Comparison of ENCODE assay signal across 11 mouse cellular contexts in the genomic region with DNA sequence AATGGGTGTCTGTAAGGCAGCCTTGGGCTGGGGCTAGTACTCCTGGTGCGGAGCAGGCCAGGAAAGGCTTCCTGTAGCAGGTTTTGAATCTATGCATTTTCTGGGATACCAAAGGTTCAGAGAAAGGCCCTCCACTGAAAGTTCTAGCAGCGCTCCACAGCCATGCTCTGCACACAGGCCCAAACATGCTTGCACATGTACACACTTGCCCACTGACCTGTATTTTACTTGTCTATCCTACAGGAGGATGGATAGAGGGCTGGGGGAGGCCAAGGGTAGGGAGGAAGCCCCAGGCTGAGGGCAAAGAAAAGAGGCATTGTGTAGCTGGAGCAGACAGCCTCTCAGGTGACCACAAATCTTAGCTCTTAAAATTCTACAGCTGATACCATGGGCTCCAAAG. TPM values are rescaled to one million over a fixed set of nuclear protein-coding genes. Genes with fewer than 3 reads are reported as not detected.
DNase-seq lines count a peak whose midpoint lies in the region; ATAC-seq and TF ChIP-seq lines count a peak whose summit lies in the region.
"Had no signal": no experiment of that assay in that cellular context is flagged by ENCODE, and none has a peak within 500 bp of the region (broad histone marks: within the 10 kb centered on the region; RNA-seq: fewer than 3 reads in every experiment).

No protein-coding gene starts in this region.

- H3K9ac ChIP-seq in heart, embryonic 15.5 days, result no peak overlapping the region
- no peak overlapping the region for H3K9ac ChIP-seq in stomach, embryonic 15.5 days
- H3K9ac ChIP-seq in stomach, postnatal 0 days (ENCODE audit: low read length), result no peak overlapping the region
- H3K9ac ChIP-seq in embryonic facial prominence, embryonic 15.5 days, result no peak overlapping the region
- H3K9ac ChIP-seq in stomach, embryonic 16.5 days (ENCODE audit: low read length), result no peak overlapping the region

- 58% methylated on average over 2 of the region's 2 CpGs for WGBS in heart, embryonic 15.5 days
- 74% methylated on average over 2 of the region's 2 CpGs for WGBS in stomach, embryonic 15.5 days
- WGBS in stomach, postnatal 0 days, result 73% methylated on average over 2 of the region's 2 CpGs
- 65% methylated on average over 2 of the region's 2 CpGs for WGBS in embryonic facial prominence, embryonic 15.5 days
- 71% methylated on average over 2 of the region's 2 CpGs for WGBS in stomach, embryonic 16.5 days

- no peak for ATAC-seq in heart, embryonic 15.5 days (replicated peaks; ENCODE audit: insufficient number of reproducible peaks, insufficient read depth, low FRiP score, low read depth)
- no peak for ATAC-seq in stomach, embryonic 15.5 days (ENCODE audit: insufficient read depth, low FRiP score, low read depth)
- ATAC-seq in stomach, postnatal 0 days (ENCODE audit: low FRiP score, low TSS enrichment), result no peak
- ATAC-seq in embryonic facial prominence, embryonic 15.5 days (ENCODE audit: insufficient number of reproducible peaks, low FRiP score, low TSS enrichment, low read depth), result no peak
- ATAC-seq in stomach, embryonic 16.5 days (ENCODE audit: insufficient read depth, low FRiP score), result no peak

- no peak for TF ChIP-seq EP300 in stomach, postnatal 0 days (optimal IDR thresholded peaks at IDR 0.05)

- H3K4me2 ChIP-seq in heart, embryonic 15.5 days, result peak overlapping the region; percentile 60; the same call in 1 of the 2 replicates
- H3K4me2 ChIP-seq in stomach, embryonic 15.5 days, result peak overlapping the region; percentile 54; the same call in 1 of the 2 replicates
- H3K4me2 ChIP-seq in stomach, postnatal 0 days (replicated peaks; ENCODE audit: low read depth), result no peak overlapping the region; the same call in 1 of the 2 replicates
- H3K4me2 ChIP-seq in embryonic facial prominence, embryonic 15.5 days (replicated peaks), result peak overlapping the region; percentile 71; the same call in 1 of the 2 replicates
- H3K4me2 ChIP-seq in stomach, embryonic 16.5 days (ENCODE audit: low read depth, low read length), result no peak overlapping the region

- peaks cover 13% of the 10 kb centered on the region for H3K4me1 ChIP-seq in heart, embryonic 15.5 days (replicated peaks)
- peaks cover 12% of the 10 kb centered on the region for H3K4me1 ChIP-seq in stomach, embryonic 15.5 days
- H3K4me1 ChIP-seq in stomach, postnatal 0 days (replicated peaks; ENCODE audit: control insufficient read depth, insufficient read depth), result no peaks in the 10 kb centered on the region
- H3K4me1 ChIP-seq in embryonic facial prominence, embryonic 15.5 days, result peaks cover 19% of the 10 kb centered on the region
- peaks cover 5% of the 10 kb centered on the region; the same call in 1 of the 2 replicates for H3K4me1 ChIP-seq in stomach, embryonic 16.5 days (ENCODE audit: control insufficient read depth, insufficient read depth, low read length)

- H3K27ac ChIP-seq in heart, embryonic 15.5 days, result no peak overlapping the region
- H3K27ac ChIP-seq in stomach, embryonic 15.5 days, result no peak overlapping the region
- no peak overlapping the region for H3K27ac ChIP-seq in stomach, postnatal 0 days (replicated peaks)
- no peak overlapping the region for H3K27ac ChIP-seq in embryonic facial prominence, embryonic 15.5 days (replicated peaks)
- H3K27ac ChIP-seq in stomach, embryonic 16.5 days (ENCODE audit: low read length), result no peak overlapping the region
- H3K27ac ChIP-seq: neural tube, embryonic 15.5 days had no signal

- no peak for DNase-seq in heart, adult 18-20 months
- no peak for DNase-seq in stomach, postnatal 0 days (ENCODE audit: low spot score)
- no peak for DNase-seq in kidney, postnatal 4 days
- no peak for DNase-seq in urinary bladder, postnatal 10 days (ENCODE audit: low spot score)
- DNase-seq: thymus, postnatal 25 days had no signal

- TF ChIP-seq CTCF in stomach, postnatal 0 days (IDR thresholded peaks at IDR 0.05; ENCODE audit: low read depth), result no peak

- no peaks in the 10 kb centered on the region for H3K9me3 ChIP-seq in heart, embryonic 15.5 days (replicated peaks)
- H3K9me3 ChIP-seq in stomach, embryonic 15.5 days, result no peaks in the 10 kb centered on the region
- no peaks in the 10 kb centered on the region for H3K9me3 ChIP-seq in stomach, postnatal 0 days (ENCODE audit: control insufficient read depth, low read length)
- no peaks in the 10 kb centered on the region for H3K9me3 ChIP-seq in embryonic facial prominence, embryonic 15.5 days (replicated peaks)
- H3K9me3 ChIP-seq in stomach, embryonic 16.5 days (replicated peaks; ENCODE audit: control insufficient read depth, low read length), result no peaks in the 10 kb centered on the region
- H3K9me3 ChIP-seq: midbrain, embryonic 10.5 days; neural tube, embryonic 15.5 days had no signal

- no peaks in the 10 kb centered on the region for H3K36me3 ChIP-seq in heart, embryonic 15.5 days
- no peaks in the 10 kb centered on the region for H3K36me3 ChIP-seq in stomach, embryonic 15.5 days
- no peaks in the 10 kb centered on the region for H3K36me3 ChIP-seq in stomach, postnatal 0 days (ENCODE audit: control insufficient read depth, insufficient read depth, low read length)
- H3K36me3 ChIP-seq in embryonic facial prominence, embryonic 15.5 days, result no peaks in the 10 kb centered on the region
- no peaks in the 10 kb centered on the region for H3K36me3 ChIP-seq in stomach, embryonic 16.5 days (ENCODE audit: control insufficient read depth, insufficient read depth, low read length)
- H3K36me3 ChIP-seq: midbrain, embryonic 10.5 days; neural tube, embryonic 15.5 days had no signal

- H3K4me3 ChIP-seq in heart, embryonic 15.5 days, result no peak overlapping the region
- H3K4me3 ChIP-seq in stomach, embryonic 15.5 days (replicated peaks), result no peak overlapping the region
- H3K4me3 ChIP-seq in stomach, postnatal 0 days (ENCODE audit: low read depth, low read length), result no peak overlapping the region
- H3K4me3 ChIP-seq in embryonic facial prominence, embryonic 15.5 days (replicated peaks), result peak overlapping the region; percentile 38; the same call in 1 of the 2 replicates
- H3K4me3 ChIP-seq in stomach, embryonic 16.5 days (replicated peaks; ENCODE audit: low read length), result 0 out of 2 replicates have a peak overlapping the region, but pooled peaks have one; percentile 39

- H3K27me3 ChIP-seq in heart, embryonic 15.5 days, result peaks cover 84% of the 10 kb centered on the region
- H3K27me3 ChIP-seq in stomach, embryonic 15.5 days (replicated peaks), result peaks cover 21% of the 10 kb centered on the region
- no peaks in the 10 kb centered on the region; the same call in 1 of the 2 replicates for H3K27me3 ChIP-seq in stomach, postnatal 0 days (ENCODE audit: control insufficient read depth, insufficient read depth, low read length)
- peaks cover 5% of the 10 kb centered on the region; the same call in 1 of the 2 replicates for H3K27me3 ChIP-seq in embryonic facial prominence, embryonic 15.5 days
- H3K27me3 ChIP-seq in stomach, embryonic 16.5 days (ENCODE audit: control insufficient read depth, insufficient read depth, low read length), result peaks cover 15% of the 10 kb centered on the region

RNA-seq across cellular contexts. Expression of gene Cpz, which starts 1.1 kb away (rescaled TPM):
- polyA plus RNA-seq in heart, embryonic 15.5 days (2015; fragmentation: Nextera tagmentation; extraction: Ambion mirVana), result 7.4 and 11.5 TPM in 2 replicates
- total RNA-seq in heart, adult 18-20 months (2021), result under 1 TPM; 0.22 to 0.41 TPM
- polyA plus RNA-seq in stomach, embryonic 15.5 days (2015; fragmentation: Nextera tagmentation; extraction: Ambion mirVana), result 8.3 and 10.8 TPM in 2 replicates
- polyA plus RNA-seq in stomach, postnatal 0 days (2015; fragmentation: Nextera tagmentation; extraction: Ambion mirVana), result 10.5 and 11.0 TPM in 2 replicates
- polyA plus RNA-seq in embryonic facial prominence, embryonic 15.5 days (2015; fragmentation: Nextera tagmentation; extraction: Ambion mirVana), result 18.4 and 21.5 TPM in 2 replicates
- 11.1 and 12.9 TPM in 2 replicates for polyA plus RNA-seq in stomach, embryonic 16.5 days (2015; fragmentation: Nextera tagmentation; extraction: Ambion mirVana)

RNA-seq across cellular contexts. Expression of gene Trmt44, which starts 50.5 kb away (rescaled TPM):
- 4.2 and 5.5 TPM in 2 replicates for polyA plus RNA-seq in heart, embryonic 15.5 days (2015; fragmentation: Nextera tagmentation; extraction: Ambion mirVana)
- 1 to 10 TPM; 2.1 to 2.2 TPM for total RNA-seq in heart, adult 18-20 months (2021)
- 7.4 and 7.7 TPM in 2 replicates for polyA plus RNA-seq in stomach, embryonic 15.5 days (2015; fragmentation: Nextera tagmentation; extraction: Ambion mirVana)
- polyA plus RNA-seq in stomach, postnatal 0 days (2015; fragmentation: Nextera tagmentation; extraction: Ambion mirVana), result 2.9 and 3.2 TPM in 2 replicates
- 8.4 and 9.0 TPM in 2 replicates for polyA plus RNA-seq in embryonic facial prominence, embryonic 15.5 days (2015; fragmentation: Nextera tagmentation; extraction: Ambion mirVana)
- polyA plus RNA-seq in stomach, embryonic 16.5 days (2015; fragmentation: Nextera tagmentation; extraction: Ambion mirVana), result 7.0 and 7.6 TPM in 2 replicates

RNA-seq across cellular contexts. Expression of gene Acox3, which starts 58.5 kb away (rescaled TPM):
- polyA plus RNA-seq in heart, embryonic 15.5 days (2015; fragmentation: Nextera tagmentation; extraction: Ambion mirVana), result 9.9 and 11.7 TPM in 2 replicates
- total RNA-seq in heart, adult 18-20 months (2021), result 10 to 100 TPM; 26.2 to 28.0 TPM
- polyA plus RNA-seq in stomach, embryonic 15.5 days (2015; fragmentation: Nextera tagmentation; extraction: Ambion mirVana), result 12.3 and 13.2 TPM in 2 replicates
- 9.0 and 9.6 TPM in 2 replicates for polyA plus RNA-seq in stomach, postnatal 0 days (2015; fragmentation: Nextera tagmentation; extraction: Ambion mirVana)
- polyA plus RNA-seq in embryonic facial prominence, embryonic 15.5 days (2015; fragmentation: Nextera tagmentation; extraction: Ambion mirVana), result 13.7 and 14.1 TPM in 2 replicates
- 15.1 and 15.9 TPM in 2 replicates for polyA plus RNA-seq in stomach, embryonic 16.5 days (2015; fragmentation: Nextera tagmentation; extraction: Ambion mirVana)

Comparison
In these comparisons a context has a peak if more than half of its experiments do, and no peak if none do; other contexts are left out.
1. H3K4me2 ChIP-seq: peak in heart, embryonic 15.5 days (single experiment), stomach, embryonic 15.5 days (single experiment) and embryonic facial prominence, embryonic 15.5 days (single experiment); none in stomach, postnatal 0 days (single experiment) and stomach, embryonic 16.5 days (single experiment).
2. H3K4me3 ChIP-seq: peak in embryonic facial prominence, embryonic 15.5 days (single experiment) and stomach, embryonic 16.5 days (single experiment); none in heart, embryonic 15.5 days (single experiment), stomach, embryonic 15.5 days (single experiment) and stomach, postnatal 0 days (single experiment).